Mouse (Mus musculus) R1 (cell line): ENCODE results near the gene Ucp2.
A peak's percentile ranks its signal among the peaks of the same experiment; 100 is the strongest.

Experiments
- DNase-seq: peaks from one replicate; pipeline ENCODE4 v3.0.0-alpha.2; 2018; ENCODE audit warnings: low read depth, low spot score

The Ucp2 gene

GRCm38 (mm10) chr7:100503076-100503475, 9.9 kb downstream of the Ucp2 start:
- no peak for DNase-seq

GRCm38 (mm10) chr7:100504740-100505487, 11.8 kb downstream of the Ucp2 start:
- peak; percentile 67 for DNase-seq

- no peak for DNase-seq
Measured at GRCm38 (mm10) chr7:100506494-100506893, 13.4 kb downstream of the Ucp2 start.

GRCm38 (mm10) chr7:100508670-100509069, 15.5 kb downstream of the Ucp2 start:
- DNase-seq: no peak

- no peak for DNase-seq
Measured at GRCm38 (mm10) chr7:100511602-100512001, 18.5 kb downstream of the Ucp2 start.

GRCm38 (mm10) chr7:100514573-100514972, 21.4 kb downstream of the Ucp2 start, which contains the start of gene Dnajb13:
Dnajb13 (minus strand) TSS chr7:100514960.
- DNase-seq: peak; percentile 58

GRCm38 (mm10) chr7:100520204-100520603, 27.1 kb downstream of the Ucp2 start:
- no peak for DNase-seq

GRCm38 (mm10) chr7:100520663-100521285, 27.6 kb downstream of the Ucp2 start:
- peak; percentile 82 for DNase-seq

- DNase-seq: peak; percentile 72
Measured at GRCm38 (mm10) chr7:100522222-100522621, 29.1 kb downstream of the Ucp2 start.

GRCm38 (mm10) chr7:100524669-100525068, 31.5 kb downstream of the Ucp2 start:
- DNase-seq: no peak

GRCm38 (mm10) chr7:100530766-100531165, 37.6 kb downstream of the Ucp2 start:
- no peak for DNase-seq

GRCm38 (mm10) chr7:100533503-100533902, 40.4 kb downstream of the Ucp2 start:
- DNase-seq: peak; percentile 69

GRCm38 (mm10) chr7:100534216-100534615, 41.1 kb downstream of the Ucp2 start:
- no peak for DNase-seq

GRCm38 (mm10) chr7:100535831-100536230, 42.7 kb downstream of the Ucp2 start:
- DNase-seq: no peak

GRCm38 (mm10) chr7:100536804-100537518, 43.8 kb downstream of the Ucp2 start, which contains the start of gene Coa4:
Coa4 (plus strand) TSS chr7:100537071.
- peak; percentile 98 for DNase-seq

- DNase-seq: no peak
Measured at GRCm38 (mm10) chr7:100537519-100537902, 44.4 kb downstream of the Ucp2 start.

GRCm38 (mm10) chr7:100539516-100539915, 46.4 kb downstream of the Ucp2 start:
- DNase-seq: no peak

GRCm38 (mm10) chr7:100544437-100544836, 51.3 kb downstream of the Ucp2 start:
- no peak for DNase-seq

- DNase-seq: no peak
Measured at GRCm38 (mm10) chr7:100547631-100548030, 54.5 kb downstream of the Ucp2 start.

- no peak for DNase-seq
Measured at GRCm38 (mm10) chr7:100549796-100550195, 56.7 kb downstream of the Ucp2 start.

GRCm38 (mm10) chr7:100550338-100551007, 57.3 kb downstream of the Ucp2 start:
- DNase-seq: peak; percentile 42
